Mouse (Mus musculus) layer of hippocampus, adult 2 months (tissue): Measurements from ENCODE around the gene Fryl. TPM values are rescaled to one million over a fixed set of nuclear protein-coding genes. Genes with fewer than 3 reads are reported as not detected.

ENCODE experiments used
- DNase-seq, 2 experiments: peaks; one replicate each; pipeline ENCODE4 v3.0.0; 2022; ENCODE audit warnings: low spot score in 2 of 2
- H3K27ac ChIP-seq: fragments of 200-600 bp; 2 replicates; pipeline ENCODE4 v1.8.1; 2022
- H3K4me3 ChIP-seq: fragments of 200-600 bp; 2 replicates; pipeline ENCODE4 v1.8.1; 2022; ENCODE audit warnings: mild to moderate bottlenecking
- CTCF ChIP-seq: fragments of 200-600 bp; conservative IDR thresholded peaks from 2 replicates; pipeline ENCODE4 v1.8.1; 2022; ENCODE audit warnings: antibody characterized with exemption, mild to moderate bottlenecking, moderate library complexity
- total RNA-seq, 2 experiments: library from RNA; stranded (reverse); gene quantifications; 2 replicates each; pipeline ENCODE4 v1.2.3; 2021

Fryl gene
- total RNA-seq, 2 experiments from 2014 or later = 66.0 to 81.4 TPM

DNA sequence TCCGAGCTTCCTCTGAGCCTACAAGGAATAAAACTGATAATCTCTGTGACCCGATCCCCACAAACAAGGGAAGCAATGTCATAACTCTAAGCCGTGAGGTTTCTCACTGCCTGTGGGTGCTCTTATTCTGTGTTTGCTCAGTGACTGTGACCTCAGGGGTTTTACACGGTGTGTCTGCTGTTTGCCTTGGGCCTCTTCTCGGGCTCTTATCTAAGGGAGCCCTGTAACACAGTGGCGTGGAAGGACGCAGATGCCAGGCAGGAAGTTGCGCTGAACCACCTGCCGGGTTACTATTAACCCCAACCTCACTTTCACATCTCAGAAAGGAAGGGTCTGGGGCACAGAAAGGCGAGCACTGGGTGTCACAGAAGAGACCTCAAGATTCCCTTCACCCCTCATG lies 62.8 kb downstream of the Fryl start:
- H3K27ac ChIP-seq = no peak overlapping the region
- no peak overlapping the region for H3K4me3 ChIP-seq
- no peak for TF ChIP-seq CTCF
- no peak for DNase-seq

GRCm38 (mm10) chr5:73192870-73193576 lies 63.4 kb downstream of the Fryl start:
- no peak for DNase-seq
- H3K4me3 ChIP-seq = no peak overlapping the region
- no peak for TF ChIP-seq CTCF
- no peak overlapping the region for H3K27ac ChIP-seq

DNA sequence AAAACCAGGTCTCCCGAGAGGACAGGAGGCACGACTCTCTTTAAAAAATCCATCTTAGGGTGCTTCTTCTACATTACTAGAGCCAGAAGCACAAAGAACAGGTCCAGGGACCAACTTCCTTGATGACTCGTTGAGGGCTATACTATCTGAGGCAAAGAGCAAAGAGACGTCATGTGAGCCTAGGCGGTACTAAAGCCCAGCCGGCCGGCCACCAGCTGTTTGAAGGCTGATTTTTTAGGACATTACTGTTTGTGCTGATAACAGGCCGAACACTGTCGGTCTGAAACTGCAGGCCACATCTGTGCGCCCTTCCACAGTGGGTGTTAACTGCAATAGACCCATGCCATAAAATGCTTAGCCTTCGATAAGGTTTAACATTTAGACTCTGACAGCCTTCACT lies 64.7 kb downstream of the Fryl start:
- Histone ChIP-seq H3K4me3 (no peak overlapping the region), H3K27ac (no peak overlapping the region)
- no peak for DNase-seq
- no peak for TF ChIP-seq CTCF

DNA sequence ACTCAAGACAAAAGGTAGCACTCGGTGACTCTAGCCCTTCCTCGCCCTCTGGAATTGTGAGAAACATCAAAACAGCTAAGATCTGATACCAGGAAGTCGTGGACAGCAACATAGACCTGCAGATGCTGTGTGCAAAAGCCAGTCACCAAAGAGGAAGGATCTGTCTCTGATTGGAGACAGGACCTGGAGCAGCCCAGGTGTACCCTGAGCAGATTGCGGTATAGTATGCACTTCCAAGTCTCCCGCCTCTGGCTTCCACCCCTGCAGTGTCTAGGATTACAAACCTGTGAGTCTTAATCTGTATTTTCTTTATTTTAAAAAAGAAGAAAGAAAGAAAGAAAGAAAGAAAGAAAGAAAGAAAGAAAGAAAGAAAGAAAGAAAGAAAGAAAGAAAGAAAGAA lies 66.3 kb downstream of the Fryl start:
- Histone ChIP-seq H3K4me3 (no peak overlapping the region), H3K27ac (no peak overlapping the region)
- TF ChIP-seq CTCF = no peak
- no peak for DNase-seq

DNA sequence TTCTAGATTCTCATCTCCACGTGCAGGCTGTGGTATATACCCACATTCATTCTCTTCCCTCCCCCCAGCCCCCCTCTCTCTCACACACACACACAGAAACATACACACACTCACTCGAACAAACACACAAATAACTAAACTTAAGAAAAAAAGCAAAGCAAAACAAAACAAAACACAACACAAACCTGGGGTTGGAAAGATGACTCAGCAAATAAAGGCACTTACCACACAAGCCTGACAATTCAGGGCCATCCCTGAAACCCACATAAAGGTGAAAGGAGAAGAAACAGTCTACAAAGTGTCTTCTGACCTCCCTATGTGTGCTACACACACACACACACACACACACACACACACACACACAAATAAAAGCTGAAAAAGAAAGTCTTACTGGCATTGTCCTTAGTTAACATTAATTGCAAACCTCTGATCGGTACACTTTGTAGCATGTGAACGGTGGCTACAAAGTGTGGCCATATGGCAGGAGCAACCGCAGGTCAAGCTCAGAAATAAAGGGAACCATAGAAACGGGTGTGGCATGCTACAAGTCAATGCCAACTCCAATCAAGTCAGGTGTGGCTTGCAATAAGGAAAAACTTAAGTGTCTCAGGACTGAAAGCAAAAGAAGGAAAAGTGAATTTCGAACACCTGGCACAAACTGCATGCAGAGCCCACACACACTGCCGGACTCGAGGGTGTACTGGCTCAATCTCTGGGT lies 66.8 kb downstream of the Fryl start:
- TF ChIP-seq CTCF = no peak
- DNase-seq = no peak
- Histone ChIP-seq H3K4me3 (no peak overlapping the region), H3K27ac (no peak overlapping the region)

DNA sequence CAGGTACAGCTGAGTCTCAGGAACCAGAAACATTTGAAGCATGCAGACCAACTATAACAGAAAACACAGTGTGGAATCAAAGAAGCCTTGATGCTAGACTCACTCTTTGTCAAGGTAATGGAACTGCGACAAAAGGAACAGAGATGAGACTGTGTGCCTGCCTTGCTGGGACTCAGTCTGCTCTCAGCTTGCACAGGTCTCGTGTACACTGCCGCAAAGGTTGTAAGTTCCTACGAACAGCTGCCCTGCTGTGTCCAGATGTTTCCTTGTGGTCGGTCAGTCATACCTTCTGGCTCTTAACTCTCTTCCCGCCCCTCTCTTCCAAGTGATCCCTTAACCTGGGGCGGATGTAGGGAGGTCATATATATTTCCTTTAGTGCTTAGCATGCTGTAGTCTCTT lies 67.8 kb downstream of the Fryl start:
- TF ChIP-seq CTCF = no peak
- Histone ChIP-seq H3K4me3 (no peak overlapping the region), H3K27ac (no peak overlapping the region)
- DNase-seq = no peak

DNA sequence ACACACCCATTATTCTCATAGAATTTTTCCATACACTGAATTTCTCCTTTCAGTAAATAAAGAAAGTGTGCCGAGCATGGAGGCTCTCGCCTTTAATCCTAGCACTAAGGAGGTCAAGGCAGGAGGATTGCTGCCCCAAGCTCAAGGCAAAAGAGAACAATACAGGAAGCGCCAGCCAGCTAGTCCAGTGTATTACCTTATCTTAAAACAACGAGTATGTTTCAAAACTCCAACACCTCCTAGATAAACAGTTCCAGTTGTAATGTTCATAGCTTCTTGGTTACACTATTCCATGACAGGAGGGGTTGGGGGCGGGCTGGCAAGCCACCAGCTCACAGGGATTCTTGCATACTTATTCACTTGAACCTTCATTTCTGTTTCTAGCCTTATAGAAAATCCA lies 68.3 kb downstream of the Fryl start:
- no peak for TF ChIP-seq CTCF
- Histone ChIP-seq H3K4me3 (no peak overlapping the region), H3K27ac (no peak overlapping the region)
- no peak for DNase-seq

- no peak for TF ChIP-seq CTCF
- no peak for DNase-seq
- Histone ChIP-seq H3K4me3 (no peak overlapping the region), H3K27ac (no peak overlapping the region)
Measured at GRCm38 (mm10) chr5:73186912-73187311, 69.5 kb downstream of the Fryl start.

GRCm38 (mm10) chr5:73185424-73185823 lies 71.0 kb downstream of the Fryl start:
- Histone ChIP-seq H3K27ac (no peak overlapping the region), H3K4me3 (no peak overlapping the region)
- no peak for TF ChIP-seq CTCF
- DNase-seq = no peak

- H3K27ac ChIP-seq = no peak overlapping the region
- H3K4me3 ChIP-seq = no peak overlapping the region
- DNase-seq = no peak
- no peak for TF ChIP-seq CTCF
Measured at GRCm38 (mm10) chr5:73182701-73183447, 73.5 kb downstream of the Fryl start.

DNA sequence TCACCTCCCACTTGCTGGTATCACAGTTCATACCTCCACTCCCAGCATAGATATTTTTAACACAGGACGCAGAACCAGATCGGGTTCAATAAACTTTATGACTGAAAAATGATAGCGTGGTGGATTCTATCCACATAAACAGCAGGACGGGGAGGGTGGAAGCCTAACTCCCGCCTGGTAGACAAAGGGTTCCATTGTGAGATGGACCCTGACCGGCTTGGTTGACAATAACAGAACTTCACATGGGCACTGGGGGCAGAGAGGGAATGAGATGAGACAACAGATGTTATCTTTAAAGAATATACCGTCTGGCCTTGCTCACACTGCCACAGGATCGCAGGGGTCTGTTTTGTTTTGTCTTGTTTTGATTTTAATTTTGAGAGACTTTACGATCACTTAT lies 74.2 kb downstream of the Fryl start:
- Histone ChIP-seq H3K4me3 (no peak overlapping the region), H3K27ac (no peak overlapping the region)
- no peak for TF ChIP-seq CTCF
- no peak for DNase-seq

DNA sequence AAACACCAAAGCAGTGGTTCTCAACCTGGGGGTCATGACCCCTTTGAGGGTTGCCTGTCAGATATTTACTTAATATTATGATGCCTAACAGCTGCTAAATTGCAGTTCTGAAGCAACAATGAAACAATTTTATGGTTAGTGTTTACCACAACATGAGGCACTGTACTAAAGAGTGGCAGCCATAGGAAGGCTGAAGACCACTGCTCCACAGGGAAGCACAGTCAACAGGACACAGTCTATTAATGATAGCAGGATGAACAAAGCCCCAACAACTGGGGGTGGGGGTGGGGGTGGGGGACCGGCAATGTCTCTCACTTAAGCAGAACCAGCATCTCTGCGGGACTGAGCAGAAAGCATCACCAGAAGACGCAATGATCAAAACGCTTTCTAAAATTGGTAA lies 80.1 kb downstream of the Fryl start:
- no peak overlapping the region for H3K27ac ChIP-seq
- no peak for DNase-seq
- TF ChIP-seq CTCF = no peak
- no peak overlapping the region for H3K4me3 ChIP-seq

GRCm38 (mm10) chr5:73175377-73176147 lies 80.9 kb downstream of the Fryl start:
- Histone ChIP-seq H3K27ac (no peak overlapping the region), H3K4me3 (no peak overlapping the region)
- DNase-seq = no peak
- no peak for TF ChIP-seq CTCF
